Mouse (Mus musculus): ENCODE results near the gene Prnd. TPM values are rescaled to one million over a fixed set of nuclear protein-coding genes. Genes with fewer than 3 reads are reported as not detected.

Gene Prnd
- total RNA-seq, 1 experiment from 2014 or later, result not detected

DNA sequence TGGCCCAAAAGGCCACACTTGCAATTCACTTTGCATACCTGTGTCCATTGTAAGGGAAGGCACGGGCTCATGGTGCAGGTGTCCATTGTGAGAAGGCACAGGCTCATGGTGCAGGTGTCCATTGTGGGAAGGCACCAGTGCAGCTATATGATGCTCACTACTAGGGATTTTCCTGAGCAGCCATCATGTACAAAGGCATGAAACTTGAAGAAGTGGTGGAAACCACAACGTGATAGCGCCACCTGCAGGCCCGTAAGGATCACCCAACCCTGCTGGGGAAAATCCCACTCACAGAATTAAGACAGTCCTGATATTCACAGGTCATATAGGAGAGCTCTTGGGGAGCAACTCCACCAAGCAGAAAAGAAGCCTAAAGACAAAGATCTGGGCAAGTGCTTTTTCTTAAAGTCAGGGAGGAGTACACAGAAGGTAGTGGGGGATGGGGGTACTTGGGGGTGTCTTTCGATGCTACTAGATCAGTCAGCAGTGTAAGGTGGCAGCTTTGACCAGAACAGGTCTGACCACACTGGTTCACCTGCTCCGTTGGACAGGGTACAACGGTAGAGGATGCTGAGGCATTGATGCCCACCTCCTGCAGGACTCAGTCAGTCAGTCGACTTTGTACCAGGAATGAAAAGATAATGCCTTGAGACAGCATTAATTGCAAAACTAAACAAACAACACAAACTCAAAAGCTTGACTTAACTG lies 11.1 kb upstream of the Prnd start:
- peak; percentile 50; the same call in 1 of the 2 replicates for ATAC-seq (replicated peaks; ENCODE audit: low read depth, poor library complexity, severe bottlenecking)

DNA sequence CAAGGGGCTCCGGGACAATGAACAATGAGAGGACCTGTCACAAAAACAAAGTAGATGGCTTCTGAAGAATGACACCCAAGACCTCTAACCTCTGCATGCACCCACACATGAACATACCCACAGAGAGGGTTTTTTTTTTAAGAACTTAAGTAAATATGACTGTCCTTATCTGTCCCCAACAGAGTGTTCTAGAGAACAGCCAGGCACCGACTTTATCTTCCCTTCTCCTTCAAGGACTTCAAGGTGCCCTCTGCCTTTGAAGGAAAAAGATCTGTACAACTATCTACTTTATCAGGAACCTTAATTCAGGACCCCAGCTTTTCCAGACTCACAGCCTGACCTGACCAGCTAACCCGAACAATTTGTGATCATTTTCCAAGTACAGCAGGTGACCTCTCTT lies 10.2 kb upstream of the Prnd start:
- ATAC-seq (replicated peaks; ENCODE audit: low read depth, poor library complexity, severe bottlenecking), result no peak

DNA sequence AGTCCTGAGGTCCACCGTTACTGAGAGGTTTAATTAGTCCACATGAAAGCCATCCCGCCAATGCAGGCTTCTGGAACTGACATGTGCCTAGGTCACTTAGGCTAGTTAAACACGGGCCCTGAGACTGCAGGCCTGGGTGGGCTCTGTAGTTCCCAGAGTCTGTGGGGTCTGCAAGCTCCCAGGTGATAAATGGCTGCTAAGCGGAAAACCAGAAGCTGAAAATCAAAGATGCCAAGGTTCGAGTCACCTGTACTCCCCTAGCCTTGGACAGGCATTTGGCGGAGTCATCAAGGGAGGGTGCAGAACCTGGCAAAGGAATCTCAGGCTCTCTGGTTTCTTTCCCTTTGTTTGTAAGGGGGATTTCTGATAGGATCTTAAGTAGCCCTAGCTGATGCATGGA lies 9.2 kb upstream of the Prnd start:
- ATAC-seq (replicated peaks; ENCODE audit: low read depth, poor library complexity, severe bottlenecking), result no peak

DNA sequence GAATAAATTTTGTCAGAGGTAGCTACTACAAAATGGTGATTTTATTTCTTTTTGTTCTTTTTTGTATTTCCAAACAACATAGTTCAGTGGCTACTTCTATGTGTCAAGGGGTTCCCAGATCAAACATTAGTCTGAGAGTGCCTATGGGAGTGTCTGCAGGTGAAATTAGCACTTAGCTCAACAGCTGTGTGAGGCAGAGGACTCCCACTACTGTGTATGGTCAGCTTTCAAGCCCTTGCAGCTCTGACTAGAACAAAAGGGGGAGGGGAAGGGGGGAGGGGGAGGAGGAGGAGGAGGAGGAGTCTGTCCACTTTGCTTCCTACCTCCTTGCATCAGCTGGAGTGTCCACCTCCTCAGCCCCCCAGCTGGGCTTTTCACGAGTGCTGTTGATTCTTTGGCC lies 6.3 kb upstream of the Prnd start:
- ATAC-seq (replicated peaks; ENCODE audit: low read depth, poor library complexity, severe bottlenecking), result no peak

DNA sequence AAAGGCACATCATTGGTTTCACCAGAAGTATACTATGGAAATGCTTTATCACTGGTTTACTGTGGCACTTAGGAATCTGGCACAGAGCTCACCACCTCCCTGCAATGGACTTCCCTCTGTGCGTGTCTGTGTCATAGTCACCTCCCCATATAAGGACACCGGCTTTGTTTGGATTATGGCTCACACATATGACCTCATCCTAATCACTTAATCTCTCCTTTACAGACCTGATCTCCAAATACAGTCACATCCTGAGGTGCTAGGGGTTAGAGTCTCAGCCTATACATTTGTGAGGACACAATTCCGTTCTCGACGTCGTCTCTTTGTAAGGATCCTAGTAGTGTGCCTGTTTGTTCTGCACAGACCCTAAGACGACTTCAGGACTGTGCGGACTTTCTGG lies 5.4 kb upstream of the Prnd start:
- ATAC-seq (replicated peaks; ENCODE audit: low read depth, poor library complexity, severe bottlenecking), result no peak

DNA sequence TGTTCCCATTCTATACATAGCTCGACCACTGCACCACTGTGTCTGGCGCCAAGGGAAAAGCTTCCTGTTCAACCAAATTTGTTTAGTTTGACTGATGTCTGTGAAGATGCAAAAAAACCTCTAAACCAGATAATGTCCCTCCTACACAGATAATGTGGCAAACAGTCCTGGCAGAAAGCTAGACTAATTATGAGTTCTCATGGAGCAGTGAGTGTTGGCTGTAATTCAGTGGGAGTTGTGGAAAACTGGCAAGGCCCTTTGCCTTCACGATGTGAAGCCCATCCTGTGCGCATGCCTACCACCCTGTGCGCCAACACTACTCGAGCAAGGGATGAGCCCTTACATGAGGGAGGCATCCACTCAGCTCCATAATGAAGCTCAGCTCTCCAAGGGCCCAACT lies 4.9 kb upstream of the Prnd start:
- ATAC-seq (replicated peaks; ENCODE audit: low read depth, poor library complexity, severe bottlenecking), result no peak

DNA sequence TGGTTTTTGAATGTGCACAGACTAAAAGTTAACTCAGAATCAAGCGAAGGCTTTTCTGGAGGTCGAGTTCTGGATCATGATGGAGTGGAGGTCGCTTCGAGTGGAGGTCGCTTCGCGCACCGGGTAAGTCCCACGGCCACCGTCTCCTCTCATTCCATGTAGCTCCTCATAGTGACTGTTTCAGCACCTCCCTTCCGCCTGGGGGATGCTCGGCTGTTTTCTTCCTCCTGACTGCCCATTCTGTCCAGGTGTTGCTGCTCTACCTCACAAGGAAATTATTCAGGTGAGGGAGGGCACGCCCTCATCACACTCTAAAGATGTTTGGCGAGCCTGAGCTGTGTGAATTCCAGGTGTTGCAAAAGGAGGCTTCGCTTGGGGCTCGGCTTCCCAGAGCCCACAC lies 4.3 kb upstream of the Prnd start:
- no peak for ATAC-seq (replicated peaks; ENCODE audit: low read depth, poor library complexity, severe bottlenecking)

DNA sequence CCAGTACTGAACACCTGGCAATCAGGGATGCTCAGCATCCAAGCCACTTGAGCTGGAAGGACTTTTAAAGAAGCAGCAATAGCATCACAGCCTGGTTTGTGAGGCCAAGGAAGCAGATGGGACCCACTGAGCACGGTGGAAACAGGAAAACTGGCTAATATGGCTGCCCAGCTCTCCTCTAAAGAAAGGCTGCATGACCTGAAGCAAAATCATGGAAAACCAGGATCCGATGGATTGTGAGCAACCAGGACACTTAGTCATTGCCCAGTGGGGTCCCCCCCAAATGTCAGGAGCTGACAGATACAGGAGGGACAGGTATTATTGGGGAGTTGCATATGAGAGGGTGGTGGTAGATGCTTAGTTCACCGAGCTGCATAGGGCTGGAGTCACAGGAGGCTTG lies 2.5 kb upstream of the Prnd start:
- ATAC-seq (replicated peaks; ENCODE audit: low read depth, poor library complexity, severe bottlenecking), result no peak

DNA sequence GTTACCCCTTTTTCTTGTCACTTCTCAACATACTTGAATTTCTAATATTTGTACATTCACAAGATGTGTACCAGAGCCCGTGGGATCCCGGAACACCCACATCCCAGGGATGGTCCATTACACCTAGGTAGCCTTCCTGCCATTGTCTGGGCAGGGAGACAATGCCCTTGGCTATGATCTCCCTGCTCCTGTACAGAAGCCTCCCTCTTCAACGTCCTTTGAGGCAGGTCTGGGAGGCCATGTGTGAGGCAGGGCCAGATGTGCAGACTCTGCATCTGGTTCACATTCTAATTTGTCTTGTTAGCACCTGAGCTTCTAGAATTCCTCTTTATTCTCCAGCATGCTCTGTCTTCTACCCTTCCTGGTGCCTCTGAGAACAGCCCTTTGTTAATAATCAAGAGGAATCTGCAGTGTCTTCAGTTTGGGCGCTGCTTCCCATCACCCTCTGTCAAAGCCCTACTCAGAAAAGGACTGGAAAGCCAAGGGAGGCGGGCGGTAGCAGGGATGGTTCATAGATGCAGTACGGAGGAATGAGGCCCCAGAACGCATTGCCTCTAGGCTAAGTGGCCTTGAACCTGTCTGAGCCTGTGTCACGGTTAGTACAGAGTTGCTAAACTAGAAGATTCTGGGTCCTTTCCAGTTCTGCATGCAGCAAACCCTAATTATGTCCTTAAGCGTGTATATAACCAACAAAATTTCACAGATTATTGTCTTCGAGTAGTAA lies 1.6 kb upstream of the Prnd start:
- ATAC-seq (replicated peaks; ENCODE audit: low read depth, poor library complexity, severe bottlenecking), result no peak

DNA sequence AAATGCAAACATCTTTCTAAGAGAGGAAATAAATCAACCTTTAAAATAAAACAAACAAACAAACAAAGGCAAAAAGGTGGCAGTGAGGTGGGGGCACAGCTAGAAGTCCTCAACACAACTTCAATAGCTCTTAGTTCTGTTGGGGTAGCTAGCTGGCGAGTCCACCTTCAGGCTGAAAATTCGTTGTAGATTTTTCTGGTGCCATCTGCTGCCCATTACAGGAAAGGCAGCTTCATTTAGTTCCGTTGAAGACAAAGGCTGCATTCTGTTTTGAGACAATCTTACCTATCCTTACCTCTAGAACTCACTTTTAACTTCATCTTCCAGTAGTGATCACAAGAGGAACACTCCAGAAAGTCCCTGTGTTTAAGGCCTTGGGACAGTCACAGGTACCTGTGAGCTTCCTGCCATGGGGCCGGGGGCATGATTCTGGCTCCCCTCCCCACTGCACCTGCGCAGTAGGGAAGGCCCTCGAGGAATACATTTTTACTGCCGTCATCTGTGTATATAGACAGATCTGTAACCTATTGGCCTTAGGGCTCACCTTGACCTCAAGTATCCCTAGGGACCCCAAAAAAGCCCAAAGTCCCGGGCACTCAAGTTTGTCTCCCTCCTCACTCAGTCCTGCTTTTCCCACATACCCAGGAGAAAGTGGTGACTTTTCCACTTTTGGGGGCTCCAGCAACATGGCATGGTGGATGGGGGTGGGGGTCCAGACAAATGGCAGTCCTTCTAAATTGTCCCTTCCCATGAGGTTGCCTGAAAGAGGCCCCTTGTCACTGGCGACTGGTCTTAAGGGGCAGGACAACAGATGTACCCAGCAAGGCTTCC lies 679 bp upstream of the Prnd start:
- ATAC-seq (replicated peaks; ENCODE audit: low read depth, poor library complexity, severe bottlenecking), result peak; percentile 61

DNA sequence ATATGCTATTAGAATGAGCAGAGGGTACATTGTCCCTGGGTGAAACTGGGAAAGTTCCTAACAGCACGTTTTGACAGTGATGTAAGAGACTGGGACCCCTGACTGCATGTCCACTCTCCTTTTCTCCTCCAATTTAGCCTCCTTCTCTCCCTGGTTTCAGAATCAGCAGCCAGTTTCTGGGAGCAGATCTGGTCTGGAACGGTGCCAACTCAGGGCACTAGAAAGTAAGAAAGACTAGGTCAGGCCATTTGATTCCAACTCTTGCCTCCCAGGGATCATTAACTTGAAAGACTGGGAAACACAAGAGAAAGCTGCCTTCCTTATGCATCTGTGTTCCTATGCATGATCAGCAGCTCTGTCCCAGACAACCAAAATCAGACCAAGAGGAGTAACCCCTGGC lies 1.8 kb downstream of the Prnd start:
- ATAC-seq (replicated peaks; ENCODE audit: low read depth, poor library complexity, severe bottlenecking), result no peak

DNA sequence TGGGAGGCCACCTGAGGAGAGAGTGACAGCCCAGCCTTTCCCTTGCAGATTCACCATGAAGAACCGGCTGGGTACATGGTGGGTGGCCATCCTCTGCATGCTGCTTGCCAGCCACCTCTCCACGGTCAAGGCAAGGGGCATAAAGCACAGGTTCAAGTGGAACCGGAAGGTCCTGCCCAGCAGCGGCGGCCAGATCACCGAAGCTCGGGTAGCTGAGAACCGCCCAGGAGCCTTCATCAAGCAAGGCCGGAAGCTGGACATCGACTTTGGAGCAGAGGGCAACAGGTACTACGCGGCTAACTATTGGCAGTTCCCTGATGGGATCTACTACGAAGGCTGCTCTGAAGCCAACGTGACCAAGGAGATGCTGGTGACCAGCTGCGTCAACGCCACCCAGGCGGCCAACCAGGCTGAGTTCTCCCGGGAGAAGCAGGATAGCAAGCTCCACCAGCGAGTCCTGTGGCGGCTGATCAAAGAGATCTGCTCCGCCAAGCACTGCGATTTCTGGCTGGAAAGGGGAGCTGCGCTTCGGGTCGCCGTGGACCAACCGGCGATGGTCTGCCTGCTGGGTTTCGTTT lies 2.4 kb downstream of the Prnd start:
- ATAC-seq (replicated peaks; ENCODE audit: low read depth, poor library complexity, severe bottlenecking), result no peak

DNA sequence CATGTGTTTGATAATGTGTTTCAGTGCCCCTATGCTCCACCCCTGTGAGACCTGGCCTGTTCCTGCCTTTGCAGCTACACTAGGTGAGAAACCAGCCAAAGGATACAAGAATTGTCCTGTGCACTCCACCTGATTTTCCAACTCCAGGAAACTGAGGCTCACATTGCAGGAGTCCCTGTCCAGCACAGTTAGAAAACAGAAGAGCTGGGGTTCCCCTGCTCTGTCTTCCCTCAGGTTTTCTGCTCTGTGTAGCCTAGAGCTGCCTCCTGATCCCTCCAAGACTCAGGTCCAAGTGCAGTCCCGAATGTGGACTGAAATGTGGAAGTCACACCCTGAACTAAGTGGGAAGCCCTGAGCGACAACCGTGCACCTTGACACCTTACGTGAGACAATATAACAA lies 3.0 kb downstream of the Prnd start:
- ATAC-seq (replicated peaks; ENCODE audit: low read depth, poor library complexity, severe bottlenecking), result no peak

DNA sequence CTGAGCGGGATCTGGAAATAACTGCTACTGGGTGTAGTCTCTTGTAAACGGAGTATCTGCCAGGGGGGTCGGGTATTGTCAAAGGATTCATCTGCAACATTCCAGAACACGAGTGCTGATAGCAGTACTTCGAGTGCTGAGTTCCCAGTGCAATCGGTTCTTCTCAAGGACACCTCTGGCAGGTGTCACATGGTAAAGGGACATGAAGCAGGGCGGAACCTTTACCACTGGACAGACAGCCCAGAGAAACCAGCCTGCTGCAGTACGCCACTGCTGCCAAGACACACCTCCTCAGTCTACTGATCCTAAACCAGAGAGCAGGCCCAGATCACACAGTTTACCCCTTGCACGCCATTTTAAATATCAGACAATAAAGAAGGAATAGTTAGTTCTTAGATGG lies 4.2 kb downstream of the Prnd start:
- ATAC-seq (replicated peaks; ENCODE audit: low read depth, poor library complexity, severe bottlenecking), result no peak

DNA sequence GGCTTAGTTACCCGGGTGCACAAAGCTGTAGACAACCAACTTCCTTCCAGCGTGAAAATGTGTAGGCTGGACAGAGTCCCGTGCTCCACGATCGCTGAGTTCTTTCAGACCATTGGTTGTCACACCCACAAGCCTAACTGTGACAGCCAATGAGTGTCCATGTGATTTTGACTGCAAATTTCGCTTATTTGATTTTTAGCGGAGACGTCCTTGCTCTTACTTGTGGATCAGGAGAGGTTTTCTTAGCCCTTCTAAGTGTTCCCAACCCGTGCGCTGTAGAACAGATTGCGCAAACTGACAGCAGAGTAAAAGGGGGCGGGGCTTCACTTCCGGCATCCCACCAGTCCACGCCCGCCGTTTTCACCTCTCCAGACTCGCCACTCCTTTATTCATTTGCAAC lies 4.6 kb downstream of the Prnd start:
- peak; percentile 78 for ATAC-seq (replicated peaks; ENCODE audit: low read depth, poor library complexity, severe bottlenecking)

DNA sequence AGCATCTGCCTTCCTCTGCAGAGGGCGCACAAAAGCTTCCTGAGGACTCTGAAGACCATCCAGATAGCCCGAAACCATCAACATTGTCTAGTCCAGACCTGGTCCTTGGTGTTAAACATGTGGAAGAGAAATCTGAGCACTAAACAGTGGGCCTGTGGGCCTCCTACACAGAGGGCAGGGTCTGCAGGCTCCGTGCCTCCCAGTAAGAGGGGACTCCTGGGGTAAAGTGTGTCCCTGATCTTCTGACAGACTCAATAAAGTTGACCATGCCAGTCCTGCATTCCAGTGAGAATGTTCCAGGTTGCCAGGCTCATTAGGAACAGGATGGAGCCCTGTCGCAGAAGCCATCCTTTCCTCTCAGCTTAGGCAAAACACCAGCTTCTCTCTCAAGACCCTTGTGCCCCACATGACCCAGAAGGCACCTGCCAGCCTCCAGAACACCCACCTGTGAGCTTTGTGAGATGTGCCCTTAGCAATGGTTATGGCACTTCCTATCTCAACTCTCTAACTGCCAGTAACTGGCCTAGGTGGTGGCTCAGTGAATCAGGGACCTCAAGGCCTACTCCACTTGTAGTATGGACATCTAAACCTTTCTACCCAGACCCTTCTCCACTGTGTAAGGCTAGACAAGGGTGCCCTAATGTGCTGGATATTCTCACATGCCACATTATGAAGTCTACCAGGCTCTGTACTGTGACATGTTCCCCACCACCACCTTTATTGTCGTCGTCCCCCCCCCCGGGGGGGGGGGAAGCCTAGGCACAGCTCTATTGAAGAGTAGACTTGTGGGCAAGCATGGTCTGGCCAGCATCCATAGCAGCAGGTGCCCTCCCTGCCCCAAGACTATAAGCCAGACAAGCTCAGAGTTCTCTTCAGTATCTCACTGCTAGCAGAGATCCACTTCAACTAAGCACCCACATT lies 5.9 kb downstream of the Prnd start:
- no peak for ATAC-seq (replicated peaks; ENCODE audit: low read depth, poor library complexity, severe bottlenecking)

DNA sequence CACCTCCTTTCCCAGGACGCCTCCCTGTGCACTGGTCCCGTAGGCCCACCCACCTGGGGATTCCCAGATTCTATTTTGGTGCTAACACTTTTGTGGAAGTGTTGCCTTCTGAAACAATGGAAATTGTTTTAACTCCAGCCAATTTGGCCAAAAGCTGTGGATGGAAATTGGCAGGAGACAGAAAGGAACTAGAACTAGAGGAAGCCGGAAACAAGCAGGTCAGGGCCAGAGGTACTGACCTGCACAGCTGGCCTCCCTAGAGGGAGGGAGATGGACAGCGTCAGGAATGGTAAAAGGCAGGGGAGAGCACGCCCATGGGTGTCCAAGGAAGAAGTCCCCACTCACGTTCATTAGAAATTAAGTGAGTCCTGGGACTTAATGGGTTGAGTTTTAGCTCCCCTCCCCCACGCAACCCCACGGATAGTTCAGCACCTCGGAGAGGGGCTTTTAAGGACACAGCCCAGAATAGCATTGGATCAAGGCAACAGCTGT lies 7.1 kb downstream of the Prnd start:
- ATAC-seq (replicated peaks; ENCODE audit: low read depth, poor library complexity, severe bottlenecking), result no peak

DNA sequence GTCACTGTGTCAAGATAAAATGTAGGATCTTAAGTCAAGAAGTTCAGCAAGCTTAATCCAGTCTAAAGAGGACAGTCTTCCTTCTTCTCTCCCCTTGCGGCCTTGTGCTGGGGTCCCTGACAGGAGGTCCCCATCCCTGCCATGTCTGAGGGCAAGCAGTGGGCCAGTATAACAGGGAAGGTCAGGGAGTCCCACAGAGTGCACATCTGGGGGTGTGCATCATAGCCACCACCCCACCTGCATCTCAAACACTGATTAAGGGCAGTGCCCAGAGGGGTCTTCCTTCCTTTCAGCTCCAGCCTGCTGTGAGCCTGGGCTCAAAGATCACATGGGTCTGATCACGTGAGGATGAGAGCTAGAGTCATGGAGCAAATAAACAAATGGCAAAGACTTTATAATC lies 11.0 kb downstream of the Prnd start:
- ATAC-seq (replicated peaks; ENCODE audit: low read depth, poor library complexity, severe bottlenecking), result no peak

DNA sequence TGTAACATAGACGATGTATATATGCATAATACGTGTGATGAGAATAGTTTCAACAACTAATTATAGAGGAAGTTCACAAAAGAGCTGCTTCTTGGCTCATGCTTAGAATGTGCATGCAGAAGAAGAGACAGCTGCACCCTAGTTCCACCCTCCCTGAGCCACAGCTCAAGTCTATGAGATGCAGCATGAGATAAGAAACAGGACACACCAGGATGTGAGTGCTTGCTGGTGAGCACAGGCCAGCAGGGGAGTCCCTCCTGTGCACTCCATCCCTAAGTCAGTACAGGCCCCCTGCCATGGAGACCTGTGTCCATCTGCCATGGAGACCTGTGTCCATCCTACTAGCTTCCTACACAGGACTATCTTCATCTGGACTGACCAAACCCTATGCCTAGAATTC lies 19.9 kb downstream of the Prnd start:
- ATAC-seq (replicated peaks; ENCODE audit: low read depth, poor library complexity, severe bottlenecking), result no peak

DNA sequence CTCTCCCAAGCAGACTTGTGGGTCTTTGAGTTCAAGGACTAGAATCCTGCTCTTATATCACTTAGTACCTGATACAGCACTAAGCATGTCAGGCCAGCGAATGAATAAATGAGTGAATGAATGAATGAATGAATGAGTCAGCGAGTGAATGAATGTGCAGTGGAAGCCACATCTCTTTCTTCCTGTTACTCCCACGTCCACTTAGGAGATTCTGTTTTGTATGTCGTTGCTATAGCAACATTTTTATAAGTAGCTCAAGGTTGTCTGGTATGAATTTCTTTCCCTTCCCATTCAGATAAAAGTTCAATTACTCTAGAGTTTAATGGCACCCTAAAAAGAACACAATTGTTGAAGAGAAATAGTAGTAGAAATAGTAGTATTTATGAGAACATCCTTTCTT lies 20.4 kb downstream of the Prnd start:
- no peak for ATAC-seq (replicated peaks; ENCODE audit: low read depth, poor library complexity, severe bottlenecking)
